Mouse (Mus musculus): ENCODE results near the gene Cebpa.

The Cebpa gene

GRCm38 (mm10) chr7:35146269-35146668 lies 27.2 kb downstream of the Cebpa start:
- CTCF ChIA-PET = no interaction called here

GRCm38 (mm10) chr7:35149616-35150433 lies 30.7 kb downstream of the Cebpa start:
- CTCF ChIA-PET = no interaction called here

- CTCF ChIA-PET = no interaction called here
Measured at GRCm38 (mm10) chr7:35150860-35151259, 31.8 kb downstream of the Cebpa start.

GRCm38 (mm10) chr7:35154449-35154848 lies 35.4 kb downstream of the Cebpa start:
- CTCF ChIA-PET = no interaction called here

GRCm38 (mm10) chr7:35156561-35157477 lies 37.7 kb downstream of the Cebpa start:
- CTCF ChIA-PET = interaction anchor here (0.6 kb wide), 1 partner anchor 112 kb away, joined by 3 read pairs; no protein-coding TSS in a partner anchor

GRCm38 (mm10) chr7:35157512-35157911 lies 38.4 kb downstream of the Cebpa start:
- CTCF ChIA-PET = no interaction called here

- CTCF ChIA-PET = no interaction called here
Measured at GRCm38 (mm10) chr7:35162443-35162842, 43.4 kb downstream of the Cebpa start.

GRCm38 (mm10) chr7:35163600-35163999 lies 44.5 kb downstream of the Cebpa start:
- CTCF ChIA-PET = interaction anchor here (0.6 kb wide), 1 partner anchor 139 kb away, joined by 6 read pairs; no protein-coding TSS in a partner anchor

- CTCF ChIA-PET = no interaction called here
Measured at GRCm38 (mm10) chr7:35164131-35164530, 45.0 kb downstream of the Cebpa start.

GRCm38 (mm10) chr7:35166988-35167387 lies 47.9 kb downstream of the Cebpa start:
- CTCF ChIA-PET = no interaction called here

GRCm38 (mm10) chr7:35167925-35168324 lies 48.8 kb downstream of the Cebpa start:
- CTCF ChIA-PET = interaction anchor here (0.6 kb wide), 1 partner anchor 144 kb away, joined by 12 read pairs; no protein-coding TSS in a partner anchor

GRCm38 (mm10) chr7:35169341-35169740 lies 50.2 kb downstream of the Cebpa start:
- CTCF ChIA-PET = no interaction called here
